Mouse (Mus musculus): ENCODE measurements around the gene Smco4. TPM values are rescaled to one million over a fixed set of nuclear protein-coding genes. Genes with fewer than 3 reads are reported as not detected.
"Not testable (repeated sequence)": the region's sequence is repeated elsewhere in the genome, so short reads cannot be mapped to it uniquely, and the experiment has no call there.

Gene Smco4
- 10 to 100 TPM; 10.5 to 25.1 TPM for polyA plus RNA-seq (2017; shearing (Covaris generic))

GRCm38 (mm10) chr9:15493235-15493924, at the start of gene Smco4:
Smco4 (plus strand) TSS chr9:15493432.
- peak; percentile 76 for ATAC-seq

GRCm38 (mm10) chr9:15447397-15447796, 45.8 kb upstream of the Smco4 start:
- no peak for ATAC-seq

GRCm38 (mm10) chr9:15450921-15451320, 42.3 kb upstream of the Smco4 start:
- no peak for ATAC-seq

GRCm38 (mm10) chr9:15472256-15472655, 21.0 kb upstream of the Smco4 start:
- ATAC-seq: no peak

- no peak for ATAC-seq
Measured at GRCm38 (mm10) chr9:15473206-15473605, 20.0 kb upstream of the Smco4 start.

- no peak for ATAC-seq
Measured at GRCm38 (mm10) chr9:15477556-15477955, 15.7 kb upstream of the Smco4 start.

- ATAC-seq: no peak
Measured at GRCm38 (mm10) chr9:15487682-15488424, 5.4 kb upstream of the Smco4 start.

- no peak for ATAC-seq
Measured at GRCm38 (mm10) chr9:15489293-15489692, 3.9 kb upstream of the Smco4 start.

GRCm38 (mm10) chr9:15490331-15491100, 2.7 kb upstream of the Smco4 start:
- ATAC-seq: no peak

- ATAC-seq: no peak
Measured at GRCm38 (mm10) chr9:15491686-15492085, 1.5 kb upstream of the Smco4 start.

GRCm38 (mm10) chr9:15492401-15492800, 831 bp upstream of the Smco4 start:
- no peak for ATAC-seq

GRCm38 (mm10) chr9:15493925-15494558, 810 bp downstream of the Smco4 start:
- peak; percentile 28 for ATAC-seq

- ATAC-seq: not testable (repeated sequence)
Measured at GRCm38 (mm10) chr9:15495281-15495680, 2.0 kb downstream of the Smco4 start.

- no peak for ATAC-seq
Measured at GRCm38 (mm10) chr9:15495921-15496577, 2.8 kb downstream of the Smco4 start.

GRCm38 (mm10) chr9:15500025-15500424, 6.8 kb downstream of the Smco4 start:
- ATAC-seq: no peak

GRCm38 (mm10) chr9:15501319-15502256, 8.4 kb downstream of the Smco4 start:
- peak; percentile 79 for ATAC-seq

- ATAC-seq: no peak
Measured at GRCm38 (mm10) chr9:15502476-15502875, 9.2 kb downstream of the Smco4 start.

GRCm38 (mm10) chr9:15503307-15503706, 10.1 kb downstream of the Smco4 start:
- no peak for ATAC-seq

GRCm38 (mm10) chr9:15503827-15504226, 10.6 kb downstream of the Smco4 start:
- no peak for ATAC-seq

GRCm38 (mm10) chr9:15505288-15505687, 12.1 kb downstream of the Smco4 start:
- no peak for ATAC-seq

- ATAC-seq: no peak
Measured at GRCm38 (mm10) chr9:15506863-15507262, 13.6 kb downstream of the Smco4 start.
